Mouse (Mus musculus): Measurements from ENCODE around the gene BC049715. TPM values are rescaled to one million over a fixed set of nuclear protein-coding genes. Genes with fewer than 3 reads are reported as not detected.
A peak's percentile ranks its signal among the peaks of the same experiment; 100 is the strongest.

Gene BC049715
- polyA plus RNA-seq, 1 experiment from 2014 or later = 0.90 TPM

GRCm38 (mm10) chr6:136806819-136807218 lies 20.6 kb upstream of the BC049715 start:
- H3K27ac ChIP-seq (ENCODE audit: low read depth, low read length) = no peak overlapping the region

DNA sequence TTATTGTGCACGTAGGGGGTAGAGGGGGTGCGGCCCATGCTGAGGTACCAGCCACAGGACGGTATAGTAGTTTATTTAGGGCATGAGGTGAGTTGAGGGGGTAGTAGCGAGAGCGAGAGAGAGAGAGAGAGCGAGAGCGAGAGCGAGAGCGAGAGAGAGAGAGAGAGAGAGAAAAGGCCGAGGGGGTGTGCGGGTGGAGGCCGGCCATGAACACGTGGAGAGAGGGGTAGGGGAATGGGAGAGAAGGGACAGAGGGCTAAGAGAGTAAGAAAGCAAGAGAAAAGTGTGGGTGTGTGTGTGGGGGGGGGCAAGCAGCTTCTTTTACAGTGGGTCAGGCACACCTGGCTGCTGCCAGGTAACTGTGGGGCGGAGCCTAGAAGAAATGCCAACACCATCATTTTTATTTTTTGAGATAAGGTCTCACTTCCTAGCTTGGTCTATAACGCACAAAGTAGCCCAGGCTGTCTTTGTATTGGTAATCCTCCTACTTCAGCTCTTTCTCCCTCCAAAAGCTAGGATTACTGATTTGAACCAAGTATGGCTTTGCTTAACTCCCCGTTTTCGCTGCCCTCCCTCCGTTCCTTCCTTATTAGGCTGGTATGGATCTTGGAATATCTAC lies 19.9 kb upstream of the BC049715 start:
- ATAC-seq (ENCODE audit: low FRiP score) = peak; percentile 4; the same call in 1 of the 2 replicates
- peak overlapping the region; percentile 78 for H3K4me2 ChIP-seq (replicated peaks; ENCODE audit: low read depth, low read length)

More at GRCm38 (mm10) chr6:136806819-136807218, 20.6 kb upstream of the BC049715 start:
- Histone ChIP-seq H3K4me1 (replicated peaks; ENCODE audit: control insufficient read depth, insufficient read depth, low read length) (peaks cover 4% of the 10 kb centered on the region), H3K4me3 (ENCODE audit: low read depth, low read length) (no peak overlapping the region), H3K27me3 (ENCODE audit: control insufficient read depth, insufficient read depth, low read length) (no peaks in the 10 kb centered on the region), H3K9ac (ENCODE audit: low read depth, low read length) (no peak overlapping the region), H3K9me3 (ENCODE audit: control insufficient read depth, low read length) (no peaks in the 10 kb centered on the region), H3K36me3 (ENCODE audit: control insufficient read depth, insufficient read depth, low read length) (no peaks in the 10 kb centered on the region), H3K4me2 (replicated peaks; ENCODE audit: low read depth, low read length) (no peak overlapping the region)
- WGBS = 74% methylated on average over 5 of the region's 5 CpGs
- ATAC-seq (ENCODE audit: low FRiP score) (no peak), DNase-seq (ENCODE audit: low spot score) (no peak)

GRCm38 (mm10) chr6:136808014-136808417 lies 19.4 kb upstream of the BC049715 start, which contains the start of gene H2afj:
Gene H2afj (plus strand): TSS chr6:136808244.
- Histone ChIP-seq H3K4me1 (replicated peaks; ENCODE audit: control insufficient read depth, insufficient read depth, low read length) (peaks cover 4% of the 10 kb centered on the region), H3K4me3 (ENCODE audit: low read depth, low read length) (peak within 1 kb of the TSS; percentile 78), H3K27me3 (ENCODE audit: control insufficient read depth, insufficient read depth, low read length) (no peaks in the 10 kb centered on the region), H3K9ac (ENCODE audit: low read depth, low read length) (peak within 1 kb of the TSS; percentile 71), H3K4me2 (replicated peaks; ENCODE audit: low read depth, low read length) (peak within 1 kb of the TSS; percentile 78), H3K9me3 (ENCODE audit: control insufficient read depth, low read length) (no peaks in the 10 kb centered on the region), H3K27ac (ENCODE audit: low read depth, low read length) (peak within 1 kb of the TSS; percentile 58; the same call in 1 of the 2 replicates), H3K36me3 (ENCODE audit: control insufficient read depth, insufficient read depth, low read length) (no peaks in the 10 kb centered on the region)
- peak; percentile 98 for DNase-seq (ENCODE audit: low spot score)
- WGBS = 0% methylated on average over 34 of the region's 34 CpGs
- ATAC-seq (ENCODE audit: low FRiP score) = peak; percentile 86

More for the DNA sequence above, 19.9 kb upstream of the BC049715 start:
- DNase-seq (ENCODE audit: low spot score) = peak; percentile 36
- no peaks in the 10 kb centered on the region for H3K27me3 ChIP-seq (ENCODE audit: control insufficient read depth, insufficient read depth, low read length)
- peaks cover 4% of the 10 kb centered on the region for H3K4me1 ChIP-seq (replicated peaks; ENCODE audit: control insufficient read depth, insufficient read depth, low read length)
- H3K9me3 ChIP-seq (ENCODE audit: control insufficient read depth, low read length) = no peaks in the 10 kb centered on the region
- WGBS = 28% methylated on average over 18 of the region's 18 CpGs
- H3K4me3 ChIP-seq (ENCODE audit: low read depth, low read length) = peak overlapping the region; percentile 31
- H3K36me3 ChIP-seq (ENCODE audit: control insufficient read depth, insufficient read depth, low read length) = no peaks in the 10 kb centered on the region
- peak overlapping the region; percentile 58; the same call in 1 of the 2 replicates for H3K27ac ChIP-seq (ENCODE audit: low read depth, low read length)
- peak overlapping the region; percentile 40 for H3K9ac ChIP-seq (ENCODE audit: low read depth, low read length)

DNA sequence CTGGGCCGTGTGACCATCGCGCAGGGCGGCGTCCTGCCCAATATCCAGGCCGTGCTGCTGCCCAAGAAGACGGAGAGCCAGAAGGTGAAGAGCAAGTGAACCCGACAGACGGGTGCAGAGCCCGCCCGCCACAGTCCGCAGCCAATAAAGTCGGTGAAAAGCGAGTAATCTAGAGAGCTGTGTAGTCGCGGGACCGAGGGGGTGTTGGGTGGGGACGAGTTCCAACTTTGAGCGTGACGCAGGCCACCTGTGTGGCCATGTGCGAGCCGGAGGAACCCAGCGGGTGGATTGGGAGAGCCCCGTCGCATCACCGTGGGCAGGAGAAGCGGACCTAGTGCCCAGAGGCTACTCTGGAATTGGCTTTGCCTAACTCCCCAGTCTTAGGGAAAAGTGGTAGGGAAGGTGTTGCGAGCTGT lies 18.8 kb upstream of the BC049715 start:
- H3K27me3 ChIP-seq (ENCODE audit: control insufficient read depth, insufficient read depth, low read length) = no peaks in the 10 kb centered on the region
- peak; percentile 28 for DNase-seq (ENCODE audit: low spot score)
- ATAC-seq (ENCODE audit: low FRiP score) = peak; percentile 23
- H3K9ac ChIP-seq (ENCODE audit: low read depth, low read length) = peak overlapping the region; percentile 71
- 1% methylated on average over 28 of the region's 28 CpGs for WGBS
- peak overlapping the region; percentile 78 for H3K4me3 ChIP-seq (ENCODE audit: low read depth, low read length)
- peak overlapping the region; percentile 78 for H3K4me2 ChIP-seq (replicated peaks; ENCODE audit: low read depth, low read length)
- no peaks in the 10 kb centered on the region for H3K36me3 ChIP-seq (ENCODE audit: control insufficient read depth, insufficient read depth, low read length)
- H3K27ac ChIP-seq (ENCODE audit: low read depth, low read length) = no peak overlapping the region
- H3K4me1 ChIP-seq (replicated peaks; ENCODE audit: control insufficient read depth, insufficient read depth, low read length) = peaks cover 3% of the 10 kb centered on the region; the same call in 1 of the 2 replicates
- H3K9me3 ChIP-seq (ENCODE audit: control insufficient read depth, low read length) = no peaks in the 10 kb centered on the region

DNA sequence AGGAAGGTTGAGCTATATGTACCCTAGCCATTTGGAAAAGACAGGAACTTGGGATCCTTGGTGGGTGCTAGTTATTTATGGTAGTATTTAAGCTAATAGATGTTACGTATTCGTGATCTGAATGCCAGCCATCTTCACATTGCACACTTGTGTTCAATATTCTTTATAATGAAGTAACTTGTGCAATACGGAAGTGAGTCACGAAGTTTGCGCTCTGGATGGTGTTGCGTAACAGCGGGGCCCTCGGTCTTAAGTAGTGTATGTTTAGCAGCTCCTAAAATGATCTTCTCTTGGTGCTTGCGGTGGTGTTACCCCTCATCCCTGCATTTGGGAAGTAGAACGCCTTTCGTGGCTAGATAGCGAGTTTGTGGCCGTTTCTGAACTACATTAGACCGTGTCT lies 18.3 kb upstream of the BC049715 start:
- WGBS = 38% methylated on average over 14 of the region's 14 CpGs
- H3K9me3 ChIP-seq (ENCODE audit: control insufficient read depth, low read length) = no peaks in the 10 kb centered on the region
- H3K4me2 ChIP-seq (replicated peaks; ENCODE audit: low read depth, low read length) = peak overlapping the region; percentile 78
- ATAC-seq (ENCODE audit: low FRiP score) (no peak), DNase-seq (ENCODE audit: low spot score) (no peak)
- H3K36me3 ChIP-seq (ENCODE audit: control insufficient read depth, insufficient read depth, low read length) = 0 out of 2 replicates have a peak, but pooled peaks cover 3% of the 10 kb centered on the region
- peak overlapping the region; percentile 78 for H3K4me3 ChIP-seq (ENCODE audit: low read depth, low read length)
- peaks cover 3% of the 10 kb centered on the region; the same call in 1 of the 2 replicates for H3K4me1 ChIP-seq (replicated peaks; ENCODE audit: control insufficient read depth, insufficient read depth, low read length)
- peak overlapping the region; percentile 71 for H3K9ac ChIP-seq (ENCODE audit: low read depth, low read length)
- H3K27ac ChIP-seq (ENCODE audit: low read depth, low read length) = no peak overlapping the region
- H3K27me3 ChIP-seq (ENCODE audit: control insufficient read depth, insufficient read depth, low read length) = no peaks in the 10 kb centered on the region

DNA sequence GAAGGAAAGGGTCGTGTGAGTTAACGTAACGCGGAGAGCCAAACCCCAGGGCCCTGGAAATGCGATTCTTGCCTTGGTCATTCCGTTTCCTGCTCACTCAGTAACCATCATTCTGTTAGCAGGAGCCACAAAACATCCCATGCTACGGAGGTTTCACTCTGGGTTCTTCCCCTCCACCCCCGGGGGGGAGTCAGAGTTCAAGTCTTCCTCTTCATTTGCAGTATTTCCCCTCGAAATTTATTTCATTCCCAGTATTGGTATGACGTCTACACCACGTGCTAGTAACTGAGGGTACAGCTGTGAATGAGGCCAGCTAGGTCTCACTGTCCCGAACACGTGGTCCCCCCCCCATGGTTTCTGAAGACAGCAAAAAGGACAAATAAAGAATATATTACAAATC lies 17.8 kb upstream of the BC049715 start:
- WGBS = 71% methylated on average over 13 of the region's 13 CpGs
- no peak overlapping the region for H3K4me3 ChIP-seq (ENCODE audit: low read depth, low read length)
- no peak for ATAC-seq (ENCODE audit: low FRiP score)

GRCm38 (mm10) chr6:136811196-136811595 lies 16.2 kb upstream of the BC049715 start:
- H3K36me3 ChIP-seq (ENCODE audit: control insufficient read depth, insufficient read depth, low read length) = peaks cover 7% of the 10 kb centered on the region
- H3K4me2 ChIP-seq (replicated peaks; ENCODE audit: low read depth, low read length) = no peak overlapping the region
- H3K27me3 ChIP-seq (ENCODE audit: control insufficient read depth, insufficient read depth, low read length) = no peaks in the 10 kb centered on the region
- no peaks in the 10 kb centered on the region for H3K9me3 ChIP-seq (ENCODE audit: control insufficient read depth, low read length)
- ATAC-seq (ENCODE audit: low FRiP score) (no peak), DNase-seq (ENCODE audit: low spot score) (no peak)
- H3K27ac ChIP-seq (ENCODE audit: low read depth, low read length) = no peak overlapping the region
- H3K4me1 ChIP-seq (replicated peaks; ENCODE audit: control insufficient read depth, insufficient read depth, low read length) = peaks cover 3% of the 10 kb centered on the region; the same call in 1 of the 2 replicates
- no peak overlapping the region for H3K4me3 ChIP-seq (ENCODE audit: low read depth, low read length)
- 90% methylated on average over 10 of the region's 10 CpGs for WGBS
- H3K9ac ChIP-seq (ENCODE audit: low read depth, low read length) = no peak overlapping the region

More for the DNA sequence above, 17.8 kb upstream of the BC049715 start:
- DNase-seq (ENCODE audit: low spot score) = no peak
- H3K9ac ChIP-seq (ENCODE audit: low read depth, low read length) = no peak overlapping the region
- no peak overlapping the region for H3K4me2 ChIP-seq (replicated peaks; ENCODE audit: low read depth, low read length)
- no peaks in the 10 kb centered on the region for H3K9me3 ChIP-seq (ENCODE audit: control insufficient read depth, low read length)
- H3K27ac ChIP-seq (ENCODE audit: low read depth, low read length) = no peak overlapping the region
- 0 out of 2 replicates have a peak, but pooled peaks cover 4% of the 10 kb centered on the region for H3K36me3 ChIP-seq (ENCODE audit: control insufficient read depth, insufficient read depth, low read length)
- H3K27me3 ChIP-seq (ENCODE audit: control insufficient read depth, insufficient read depth, low read length) = no peaks in the 10 kb centered on the region
- peaks cover 3% of the 10 kb centered on the region; the same call in 1 of the 2 replicates for H3K4me1 ChIP-seq (replicated peaks; ENCODE audit: control insufficient read depth, insufficient read depth, low read length)

DNA sequence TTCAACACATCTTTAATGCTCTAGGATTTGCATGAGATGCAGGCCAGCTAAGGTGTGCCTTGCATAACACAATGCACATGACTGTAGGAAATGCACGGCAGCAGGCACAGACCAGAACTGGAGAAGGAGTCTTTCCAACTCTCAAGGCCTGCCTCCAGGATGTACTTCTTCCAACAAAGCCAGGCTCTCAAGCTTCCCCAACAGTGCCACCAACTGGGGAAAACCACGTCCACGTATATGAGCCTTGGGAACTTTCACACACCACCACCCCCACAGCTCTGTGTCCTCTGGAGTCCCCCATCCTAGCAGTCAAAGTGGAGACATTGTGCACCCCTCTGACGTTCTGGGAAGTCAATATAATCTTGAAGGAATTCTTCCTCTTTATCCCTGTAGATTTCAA lies 14.3 kb upstream of the BC049715 start:
- H3K9me3 ChIP-seq (ENCODE audit: control insufficient read depth, low read length) = no peaks in the 10 kb centered on the region
- 45% methylated on average over 4 of the region's 4 CpGs for WGBS
- no peak overlapping the region for H3K4me3 ChIP-seq (ENCODE audit: low read depth, low read length)
- peaks cover 11% of the 10 kb centered on the region for H3K36me3 ChIP-seq (ENCODE audit: control insufficient read depth, insufficient read depth, low read length)
- no peak overlapping the region for H3K27ac ChIP-seq (ENCODE audit: low read depth, low read length)
- no peaks in the 10 kb centered on the region for H3K27me3 ChIP-seq (ENCODE audit: control insufficient read depth, insufficient read depth, low read length)
- H3K4me2 ChIP-seq (replicated peaks; ENCODE audit: low read depth, low read length) = no peak overlapping the region
- DNase-seq (ENCODE audit: low spot score) (no peak), ATAC-seq (ENCODE audit: low FRiP score) (no peak)
- peaks cover 3% of the 10 kb centered on the region; the same call in 1 of the 2 replicates for H3K4me1 ChIP-seq (replicated peaks; ENCODE audit: control insufficient read depth, insufficient read depth, low read length)
- no peak overlapping the region for H3K9ac ChIP-seq (ENCODE audit: low read depth, low read length)

GRCm38 (mm10) chr6:136815381-136815780 lies 12.0 kb upstream of the BC049715 start:
- DNase-seq (ENCODE audit: low spot score) (no peak), ATAC-seq (ENCODE audit: low FRiP score) (no peak)
- Histone ChIP-seq H3K27ac (ENCODE audit: low read depth, low read length) (no peak overlapping the region), H3K4me3 (ENCODE audit: low read depth, low read length) (no peak overlapping the region), H3K27me3 (ENCODE audit: control insufficient read depth, insufficient read depth, low read length) (no peaks in the 10 kb centered on the region), H3K9ac (ENCODE audit: low read depth, low read length) (no peak overlapping the region), H3K36me3 (ENCODE audit: control insufficient read depth, insufficient read depth, low read length) (peaks cover 15% of the 10 kb centered on the region), H3K9me3 (ENCODE audit: control insufficient read depth, low read length) (no peaks in the 10 kb centered on the region), H3K4me1 (replicated peaks; ENCODE audit: control insufficient read depth, insufficient read depth, low read length) (no peaks in the 10 kb centered on the region), H3K4me2 (replicated peaks; ENCODE audit: low read depth, low read length) (no peak overlapping the region)
- 97% methylated on average over 7 of the region's 7 CpGs for WGBS

Data from hindbrain, embryonic 11.5 days (tissue).